Mouse (Mus musculus) mouse trophoblast stem cell (cell line): ENCODE measurements around the gene Foxl1.

Experiments
- in situ Hi-C, 2 experiments: fragments of 300-500 bp; cut with MseI, MboI; formaldehyde crosslinking; loops; 2 replicates in 1 of 2; 3 replicates in 1 of 2; pipeline ENCODE4 v1.15.1; 2025

Gene Foxl1

DNA sequence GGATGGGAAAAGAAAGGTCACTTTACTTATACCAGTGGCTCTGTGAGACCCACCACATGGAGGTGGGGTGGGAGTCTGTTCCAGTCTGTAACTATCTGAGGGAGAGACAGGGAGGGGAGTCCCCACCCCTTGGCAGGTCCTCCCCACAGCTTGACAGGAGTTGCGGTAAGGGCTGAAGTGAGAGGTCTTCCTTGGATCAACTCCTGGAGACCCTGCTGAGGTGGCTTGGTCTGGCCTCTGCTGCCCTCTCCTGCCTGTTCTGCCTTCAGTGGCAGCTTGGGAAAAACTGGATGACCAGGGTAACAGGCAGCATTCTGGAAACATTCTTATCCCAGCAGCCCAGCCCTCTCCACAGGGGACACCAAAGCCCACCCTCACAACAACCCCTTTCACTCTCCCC lies 37.0 kb upstream of the Foxl1 start:
- in situ Hi-C loops = loop anchor here in 1 of 2 experiments (5.0 to 25.0 kb wide), 2 partner anchors 268 to 403 kb away; no protein-coding TSS in a partner anchor

GRCm38 (mm10) chr8:121092141-121092540 lies 35.6 kb upstream of the Foxl1 start:
- in situ Hi-C loops = loop anchor here in 1 of 2 experiments (5.0 to 25.0 kb wide), 2 partner anchors 270 to 405 kb away; no protein-coding TSS in a partner anchor

DNA sequence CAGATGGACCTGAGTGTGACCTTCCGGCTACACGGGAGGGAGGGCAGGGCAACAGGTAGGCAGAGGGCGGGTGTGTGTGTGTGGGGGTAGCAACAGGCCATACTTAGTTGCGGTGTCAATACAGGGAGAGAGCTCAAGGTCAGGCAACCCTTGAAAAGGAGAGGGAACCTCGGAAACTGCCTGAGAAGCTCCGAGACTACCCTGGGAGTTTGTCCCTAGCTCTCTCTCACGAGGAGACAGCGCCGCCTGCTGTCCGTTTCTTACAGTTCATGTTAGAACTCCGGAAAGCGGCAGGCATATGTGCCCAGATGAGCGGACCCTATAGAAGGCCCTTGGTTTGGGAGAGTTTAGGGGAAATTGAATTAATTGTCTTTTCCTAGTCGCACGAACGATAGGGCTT lies 35.1 kb upstream of the Foxl1 start:
- in situ Hi-C loops = loop anchor here in 1 of 2 experiments (5.0 to 25.0 kb wide), 2 partner anchors 270 to 405 kb away; no protein-coding TSS in a partner anchor

DNA sequence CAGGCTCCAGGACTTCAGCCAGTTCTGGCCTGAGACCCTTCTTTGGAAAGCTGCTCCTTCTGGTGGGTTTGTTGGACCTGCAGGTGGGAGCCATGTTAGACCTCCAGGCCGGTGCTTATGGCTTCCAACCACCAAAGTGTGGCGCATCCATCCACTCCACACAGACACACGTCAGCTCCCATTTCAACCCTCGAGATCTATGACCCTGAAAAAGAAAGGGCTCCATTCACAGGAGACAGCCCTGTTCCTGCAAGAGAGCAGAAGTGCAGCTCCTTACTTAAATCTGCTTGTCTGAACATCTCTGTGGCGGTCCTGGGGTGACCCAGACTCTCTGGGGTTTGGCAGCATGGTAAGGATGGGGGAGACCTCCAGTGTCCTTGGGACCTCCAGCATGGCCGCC lies 34.2 kb upstream of the Foxl1 start:
- in situ Hi-C loops = loop anchor here in 1 of 2 experiments (5.0 to 25.0 kb wide), 2 partner anchors 271 to 406 kb away; no protein-coding TSS in a partner anchor

DNA sequence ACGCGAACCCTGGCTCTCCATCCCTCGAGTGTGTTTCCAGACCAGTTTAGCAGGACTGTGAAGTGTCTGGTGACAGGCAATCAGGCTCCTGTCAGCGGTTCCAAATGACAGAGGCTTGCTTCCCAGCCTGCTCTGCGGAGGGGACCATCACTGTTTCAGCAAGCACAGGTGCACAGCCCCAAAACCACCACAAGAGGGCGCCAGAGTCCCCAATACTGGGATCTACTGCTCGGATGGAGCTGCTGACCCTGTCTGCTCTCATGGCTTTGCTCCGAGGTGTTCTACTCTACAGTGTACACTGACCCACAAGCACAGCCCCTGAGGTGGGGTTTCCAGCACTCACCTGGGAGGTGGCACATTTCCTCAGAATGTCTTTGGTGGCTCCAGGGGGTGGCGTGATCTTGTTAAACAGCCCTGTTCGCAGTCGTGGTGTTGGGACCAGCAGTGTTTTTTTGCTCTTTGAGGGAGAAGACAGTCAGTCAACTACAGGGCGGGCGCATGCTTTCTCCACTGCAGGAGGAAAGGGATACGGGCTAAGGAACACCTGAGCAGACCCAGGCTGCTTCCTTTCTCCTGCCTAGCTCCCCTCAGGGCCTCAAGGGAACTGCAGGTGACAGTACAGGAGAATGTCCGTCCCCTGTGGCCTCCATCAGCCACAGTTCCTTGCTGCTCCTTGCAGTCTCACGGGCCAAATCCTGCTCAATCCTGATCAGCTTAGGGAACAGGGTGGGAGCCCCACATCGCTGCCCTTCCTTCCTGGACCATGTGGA lies 23.5 kb upstream of the Foxl1 start:
- in situ Hi-C loops = no loop called here

DNA sequence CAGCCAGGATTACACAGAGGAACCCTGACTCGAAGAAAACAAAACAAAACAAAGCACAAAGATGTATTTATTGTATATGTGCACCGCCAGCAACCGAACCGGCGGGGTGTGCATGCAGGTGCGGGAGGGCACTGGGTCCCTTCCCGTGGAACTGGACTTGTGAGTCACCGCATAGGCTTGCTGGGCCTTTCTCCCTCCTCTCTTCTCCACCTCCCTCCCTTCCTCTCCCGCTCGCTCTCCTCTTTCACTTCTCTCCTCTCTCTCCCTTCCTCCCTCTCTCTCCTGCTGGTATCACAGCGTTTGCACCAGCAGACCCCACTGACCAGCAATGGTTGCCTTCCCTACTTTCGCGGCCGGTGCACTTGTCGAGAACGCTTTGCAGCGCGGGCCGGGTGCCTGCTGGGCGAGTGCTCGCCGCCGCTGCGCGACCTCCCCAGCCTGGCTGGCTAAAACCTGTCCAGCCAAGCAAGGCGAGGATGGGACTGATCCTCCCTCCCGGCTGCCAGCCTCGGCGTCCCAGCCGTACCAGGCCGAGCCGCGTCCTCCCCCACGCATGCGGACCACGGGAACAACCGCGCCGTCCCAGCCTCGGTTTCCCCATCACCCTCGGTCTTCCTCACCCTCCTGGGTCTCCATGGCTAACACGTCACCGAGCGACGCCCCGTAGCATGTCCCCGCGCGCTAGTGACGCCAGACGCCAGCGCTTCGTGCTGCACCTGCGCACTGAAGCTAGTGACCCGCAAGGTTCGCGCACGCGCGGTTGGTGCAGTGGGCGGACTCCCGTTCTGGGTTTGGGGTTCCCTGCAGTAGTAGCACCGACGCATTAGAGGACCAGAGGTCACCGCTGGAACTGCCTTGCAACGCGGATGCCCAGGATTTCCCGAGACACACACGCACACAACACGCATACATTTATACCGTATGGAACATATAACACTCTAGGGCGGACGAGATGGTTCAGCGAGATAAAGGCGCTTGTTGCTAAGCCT lies 19.8 kb upstream of the Foxl1 start, which contains the start of gene Mthfsd:
Gene Mthfsd, minus strand, starts transcription at position 725 of the 989 bp plus-strand sequence.
- in situ Hi-C loops = no loop called here

GRCm38 (mm10) chr8:121108657-121109056 lies 19.1 kb upstream of the Foxl1 start:
- in situ Hi-C loops = no loop called here

DNA sequence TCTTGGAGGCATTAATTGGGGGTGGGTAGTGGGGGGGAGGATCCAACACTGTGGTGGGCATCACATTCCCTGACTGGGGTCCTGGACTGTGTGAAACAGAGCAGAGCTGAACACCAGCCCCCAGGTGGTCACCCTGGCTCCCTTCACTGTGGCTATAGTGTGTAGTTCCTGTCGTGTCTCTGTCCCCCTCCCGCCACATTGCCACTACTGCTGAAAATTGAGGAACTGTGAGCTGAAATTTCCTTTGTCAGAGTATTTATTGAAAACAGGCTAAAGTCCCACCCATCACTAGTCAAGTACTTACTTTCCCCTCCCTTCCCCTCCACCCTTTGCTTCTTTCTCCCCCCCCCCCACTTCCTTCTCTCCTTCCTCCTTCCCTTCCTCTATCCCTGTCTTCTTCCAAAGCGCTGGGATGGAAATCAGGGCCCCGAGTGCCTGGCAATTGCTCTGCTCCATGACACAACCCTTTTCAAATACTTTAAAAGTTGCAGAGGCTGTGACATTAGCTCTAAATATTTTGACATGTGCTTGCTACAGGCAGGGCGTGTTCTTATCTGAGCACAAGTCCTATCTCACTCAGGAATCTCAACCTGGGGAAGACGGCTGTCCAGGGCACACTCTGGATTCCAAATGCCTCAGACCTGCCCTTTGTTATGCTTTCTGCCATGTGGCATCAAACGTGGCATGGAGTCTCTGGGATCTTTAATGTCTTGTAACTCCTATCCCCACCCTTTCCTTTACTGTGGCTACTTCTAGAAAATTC lies 16.4 kb upstream of the Foxl1 start:
- in situ Hi-C loops = loop anchor here (5.0 to 10.0 kb wide), 3 partner anchors 266 to 401 kb away; no protein-coding TSS in a partner anchor

- in situ Hi-C loops = loop anchor here (5.0 to 10.0 kb wide), 3 partner anchors 264 to 399 kb away; no protein-coding TSS in a partner anchor
Measured at GRCm38 (mm10) chr8:121113261-121113660, 14.5 kb upstream of the Foxl1 start.

DNA sequence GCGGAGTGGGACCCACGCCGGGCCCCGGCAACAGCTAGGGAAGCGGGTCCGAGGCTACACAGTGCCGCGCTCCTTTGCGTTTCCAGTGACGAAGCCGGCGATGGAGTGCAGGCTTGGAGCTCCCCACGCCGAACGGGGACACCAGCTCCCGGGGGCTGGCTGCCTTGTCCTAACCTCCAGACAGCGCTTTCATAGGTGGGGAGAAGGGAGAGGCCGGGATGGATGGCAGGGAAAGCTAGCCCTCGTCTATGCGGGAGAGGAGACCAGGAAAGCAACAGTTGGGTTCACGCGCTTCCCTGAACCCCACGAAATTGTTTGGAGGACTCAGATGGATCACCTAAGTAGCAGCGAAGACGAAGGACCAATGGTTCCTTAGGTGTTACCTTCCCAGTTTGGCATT lies 12.6 kb upstream of the Foxl1 start:
- in situ Hi-C loops = loop anchor here (5.0 to 10.0 kb wide), 2 partner anchors 97 to 280 kb away; no protein-coding TSS in a partner anchor

- in situ Hi-C loops = loop anchor here (5.0 to 10.0 kb wide), 2 partner anchors 96 to 279 kb away; no protein-coding TSS in a partner anchor
Measured at GRCm38 (mm10) chr8:121115948-121116347, 11.8 kb upstream of the Foxl1 start, which contains the start of gene Foxc2. Gene Foxc2 (plus strand): TSS chr8:121116171.

DNA sequence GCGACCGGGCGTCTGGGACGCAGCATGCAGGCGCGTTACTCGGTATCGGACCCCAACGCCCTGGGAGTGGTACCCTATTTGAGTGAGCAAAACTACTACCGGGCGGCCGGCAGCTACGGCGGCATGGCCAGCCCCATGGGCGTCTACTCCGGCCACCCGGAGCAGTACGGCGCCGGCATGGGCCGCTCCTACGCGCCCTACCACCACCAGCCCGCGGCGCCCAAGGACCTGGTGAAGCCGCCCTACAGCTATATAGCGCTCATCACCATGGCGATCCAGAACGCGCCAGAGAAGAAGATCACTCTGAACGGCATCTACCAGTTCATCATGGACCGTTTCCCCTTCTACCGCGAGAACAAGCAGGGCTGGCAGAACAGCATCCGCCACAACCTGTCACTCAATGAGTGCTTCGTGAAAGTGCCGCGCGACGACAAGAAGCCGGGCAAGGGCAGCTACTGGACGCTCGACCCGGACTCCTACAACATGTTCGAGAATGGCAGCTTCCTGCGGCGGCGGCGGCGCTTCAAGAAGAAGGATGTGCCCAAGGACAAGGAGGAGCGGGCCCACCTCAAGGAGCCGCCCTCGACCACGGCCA lies 11.1 kb upstream of the Foxl1 start:
- in situ Hi-C loops = loop anchor here (5.0 to 10.0 kb wide), 2 partner anchors 96 to 278 kb away; no protein-coding TSS in a partner anchor

DNA sequence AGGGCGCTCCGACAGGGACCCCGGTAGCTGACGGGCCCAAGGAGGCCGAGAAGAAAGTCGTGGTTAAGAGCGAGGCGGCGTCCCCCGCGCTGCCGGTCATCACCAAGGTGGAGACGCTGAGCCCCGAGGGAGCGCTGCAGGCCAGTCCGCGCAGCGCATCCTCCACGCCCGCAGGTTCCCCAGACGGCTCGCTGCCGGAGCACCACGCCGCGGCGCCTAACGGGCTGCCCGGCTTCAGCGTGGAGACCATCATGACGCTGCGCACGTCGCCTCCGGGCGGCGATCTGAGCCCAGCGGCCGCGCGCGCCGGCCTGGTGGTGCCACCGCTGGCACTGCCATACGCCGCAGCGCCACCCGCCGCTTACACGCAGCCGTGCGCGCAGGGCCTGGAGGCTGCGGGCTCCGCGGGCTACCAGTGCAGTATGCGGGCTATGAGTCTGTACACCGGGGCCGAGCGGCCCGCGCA lies 10.5 kb upstream of the Foxl1 start:
- in situ Hi-C loops = loop anchor here (5.0 to 10.0 kb wide), 2 partner anchors 95 to 278 kb away; no protein-coding TSS in a partner anchor

- in situ Hi-C loops = loop anchor here (5.0 to 10.0 kb wide), 2 partner anchors 94 to 277 kb away; no protein-coding TSS in a partner anchor
Measured at GRCm38 (mm10) chr8:121117906-121118305, 9.8 kb upstream of the Foxl1 start.

DNA sequence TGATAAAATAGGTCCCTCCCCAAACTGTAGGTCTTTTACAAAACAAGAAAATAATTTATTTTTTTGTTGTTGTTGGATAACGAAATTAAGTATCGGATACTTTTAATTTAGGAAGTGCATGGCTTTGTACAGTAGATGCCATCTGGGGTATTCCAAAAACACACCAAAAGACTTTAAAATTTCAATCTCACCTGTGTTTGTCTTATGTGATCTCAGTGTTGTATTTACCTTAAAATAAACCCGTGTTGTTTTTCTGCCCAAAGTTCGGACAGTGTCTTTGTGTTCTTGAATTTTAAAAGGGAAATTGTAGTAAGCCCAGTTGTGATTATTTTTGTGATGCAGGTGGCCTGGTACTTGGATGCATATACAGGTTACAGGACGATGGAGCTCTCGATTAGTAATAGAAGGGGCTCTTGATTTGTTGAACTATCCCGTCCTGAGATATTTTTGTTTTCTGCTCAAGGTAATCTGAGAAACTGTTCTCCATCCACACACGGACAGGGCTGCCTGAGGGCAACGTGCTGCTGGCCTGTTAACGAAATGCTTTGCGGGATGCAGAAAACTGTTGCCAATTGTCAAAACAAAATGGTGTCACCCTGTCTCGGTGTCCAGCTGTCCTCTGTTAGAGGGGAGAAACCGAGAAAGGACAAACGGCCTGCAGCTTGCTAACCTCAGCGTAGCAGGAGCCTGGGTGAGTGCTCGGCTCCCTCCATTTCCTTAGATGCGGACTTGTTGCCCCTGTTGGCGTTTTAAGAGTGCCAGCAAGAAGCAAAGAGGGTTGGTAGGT lies 8.9 kb upstream of the Foxl1 start:
- in situ Hi-C loops = loop anchor here (5.0 to 10.0 kb wide), 2 partner anchors 93 to 276 kb away; no protein-coding TSS in a partner anchor

DNA sequence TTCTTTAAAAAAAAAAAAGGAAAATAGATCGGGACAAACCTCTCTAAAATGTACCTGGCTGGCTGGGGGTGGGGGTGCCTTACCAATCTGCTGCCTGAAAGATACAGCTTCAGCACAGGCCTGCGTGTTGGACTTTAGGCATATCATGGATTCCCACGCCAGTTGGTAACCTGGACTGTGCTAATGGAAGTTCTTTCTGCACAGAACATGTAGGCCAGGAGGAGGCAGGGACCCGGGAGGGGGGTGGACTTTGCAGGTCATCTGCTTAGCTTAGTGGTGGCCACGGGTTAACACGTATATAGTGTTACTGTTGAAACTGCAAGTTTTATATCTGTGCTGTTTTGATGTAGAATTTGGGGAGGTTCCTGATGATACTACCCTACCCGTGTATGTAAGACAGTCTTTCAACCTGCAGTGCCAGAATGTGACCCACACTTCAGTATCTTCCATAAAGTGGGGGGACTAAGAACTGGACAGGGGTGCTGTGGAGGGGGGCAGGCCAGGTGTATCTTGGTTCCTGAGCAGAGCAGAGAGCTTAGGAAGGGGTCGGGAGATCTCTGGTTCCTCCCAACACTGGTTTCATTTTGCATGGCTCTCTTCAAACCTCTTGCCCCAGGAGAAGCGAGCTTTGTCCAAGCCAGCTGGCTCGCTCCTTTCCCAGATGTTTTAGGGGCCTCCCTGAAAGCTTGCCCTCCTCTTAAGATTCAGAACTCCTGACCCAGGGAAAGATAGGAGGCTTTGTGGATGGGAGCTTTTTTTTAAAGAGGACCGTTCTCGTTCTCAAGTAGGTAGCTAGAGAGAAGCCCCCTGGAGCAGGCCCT lies 7.9 kb upstream of the Foxl1 start:
- in situ Hi-C loops = loop anchor here (5.0 to 10.0 kb wide), 2 partner anchors 92 to 275 kb away; no protein-coding TSS in a partner anchor

GRCm38 (mm10) chr8:121120456-121121419 lies 7.0 kb upstream of the Foxl1 start:
- in situ Hi-C loops = loop anchor here in 1 of 2 experiments (5.0 kb wide), 1 partner anchor 92 kb away; no protein-coding TSS in a partner anchor
